Mouse (Mus musculus): ENCODE results near the gene Clca4a.

GRCm38 (mm10) chr3:144992618-144993017 lies 17.8 kb upstream of the Clca4a start:
- TF ChIP-seq EP300 (IDR thresholded peaks at IDR 0.05; ENCODE audit: low read depth): no peak
- TF ChIP-seq CTCF (IDR thresholded peaks at IDR 0.05; ENCODE audit: low read depth): no peak

All from heart, postnatal 0 days (tissue).